Mouse (Mus musculus) limb, embryonic 11.5 days (tissue): ENCODE data around the gene Tenm2. TPM values are rescaled to one million over a fixed set of nuclear protein-coding genes. Genes with fewer than 3 reads are reported as not detected.

Source experiments
- ATAC-seq: fragments of 200-750 bp; cut with Nextera tagmentation; 2 replicates; pipeline ENCODE4 v1.8.0; 2017; ENCODE audit warnings: low read depth; ENCODE audit not compliant: insufficient number of reproducible peaks, low FRiP score, low TSS enrichment
- DNase-seq: peaks from one replicate; pipeline ENCODE4 v3.0.0-alpha.2; 2015; ENCODE audit warnings: low spot score
- H3K27ac ChIP-seq: fragments of 300-500 bp; sonication (generic); replicated peaks from 2 replicates; pipeline ENCODE4 v1.5.1; 2014; ENCODE audit warnings: low read depth, mild to moderate bottlenecking, low read length
- H3K27me3 ChIP-seq: fragments of 300-500 bp; sonication (generic); 2 replicates; pipeline ENCODE4 v1.6.1; 2014; ENCODE audit warnings: mild to moderate bottlenecking, low read length, mixed read lengths; ENCODE audit not compliant: control insufficient read depth, insufficient read depth
- H3K36me3 ChIP-seq: fragments of 300-500 bp; sonication (generic); 2 replicates; pipeline ENCODE4 v1.6.1; 2014; ENCODE audit warnings: mild to moderate bottlenecking, low read length, moderate library complexity, mixed read lengths; ENCODE audit not compliant: control insufficient read depth, insufficient read depth
- H3K4me1 ChIP-seq: fragments of 300-500 bp; sonication (generic); 2 replicates; pipeline ENCODE4 v1.6.1; 2014; ENCODE audit warnings: low read length, mixed read lengths; ENCODE audit not compliant: control insufficient read depth, insufficient read depth
- H3K4me2 ChIP-seq: fragments of 300-500 bp; sonication (generic); 2 replicates; pipeline ENCODE4 v1.6.1; 2014; ENCODE audit warnings: low read depth, mild to moderate bottlenecking, moderate library complexity; ENCODE audit not compliant: severe bottlenecking
- H3K4me3 ChIP-seq: fragments of 300-500 bp; sonication (generic); 2 replicates; pipeline ENCODE4 v1.5.1; 2014; ENCODE audit warnings: low read depth, low read length
- H3K9ac ChIP-seq: fragments of 300-500 bp; sonication (generic); 2 replicates; pipeline ENCODE4 v1.6.1; 2014; ENCODE audit warnings: mild to moderate bottlenecking, low read length
- H3K9me3 ChIP-seq: fragments of 300-500 bp; sonication (generic); 2 replicates; pipeline ENCODE4 v1.6.1; 2016; ENCODE audit warnings: low read length; ENCODE audit not compliant: control insufficient read depth
- WGBS: fragments of 180-500 bp; shearing (Covaris S2); extraction: QIAGEN DNeasy Blood & Tissue Kit; methylation state at CpG from one replicate; pipeline ENCODE4 v1.1.7; 2014; 5-methylcytosine and 5-hydroxymethylcytosine counted together
- polyA plus RNA-seq: library from polyadenylated mRNA; unstranded; fragments of >200 nt; fragmentation: Nextera tagmentation; extraction: Ambion mirVana; gene quantifications from 2 replicates; pipeline ENCODE4 v1.2.1, GENCODE M21; 2014

Tenm2 gene
- polyA plus RNA-seq, 1 experiment from 2014 or later: 0.44 TPM

DNA sequence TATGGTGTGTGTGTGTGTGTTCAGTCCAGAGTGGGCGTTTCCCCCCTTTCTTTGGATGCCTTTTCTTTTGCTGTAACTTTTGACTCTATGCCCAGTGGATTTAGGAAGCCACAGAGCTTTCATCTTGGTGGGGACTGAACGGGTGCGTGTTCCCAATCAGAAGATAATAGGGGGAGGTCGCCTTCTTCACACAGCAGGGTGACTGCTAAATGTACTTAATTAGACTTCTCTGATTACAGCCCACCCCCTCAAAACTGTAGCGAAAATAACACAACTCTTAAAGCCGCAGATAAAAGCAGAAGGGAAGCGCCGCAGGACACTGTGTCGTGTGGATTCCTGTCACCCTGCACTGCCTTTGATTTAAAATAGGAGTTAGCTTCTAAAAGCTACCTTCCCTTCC is 1163.7 kb downstream of the Tenm2 start:
- DNase-seq (no peak), ATAC-seq (no peak)
- Histone ChIP-seq H3K9me3 (no peaks in the 10 kb centered on the region), H3K4me3 (no peak overlapping the region), H3K36me3 (no peaks in the 10 kb centered on the region), H3K27me3 (no peaks in the 10 kb centered on the region), H3K9ac (no peak overlapping the region), H3K4me2 (no peak overlapping the region), H3K4me1 (no peaks in the 10 kb centered on the region), H3K27ac (no peak overlapping the region)
- WGBS: 48% methylated on average over 9 of the region's 9 CpGs

DNA sequence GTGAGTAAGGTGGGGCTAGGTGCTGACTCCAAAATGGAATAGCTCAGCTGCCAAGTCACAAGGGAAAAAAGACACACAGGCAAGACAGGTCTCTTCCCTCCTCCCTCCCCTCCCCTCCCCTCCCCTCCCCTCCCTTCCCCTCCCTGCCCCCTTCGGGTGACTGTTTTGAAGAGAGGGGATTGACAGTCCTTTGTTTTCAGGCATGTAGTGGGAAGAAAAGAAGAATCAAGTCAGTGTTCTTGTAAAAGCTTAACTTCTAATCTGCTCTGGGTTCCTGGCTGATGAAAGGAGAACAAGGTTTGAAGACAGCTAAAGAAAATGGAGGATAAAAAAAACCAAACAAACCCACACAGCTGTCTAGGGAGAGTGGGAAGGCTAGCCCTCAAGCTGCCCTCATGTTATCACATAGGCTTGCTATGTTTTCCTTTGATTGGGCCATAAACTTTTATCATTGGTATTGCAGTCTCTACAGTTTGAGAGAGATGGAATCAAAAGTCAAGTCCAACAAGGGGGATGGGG is 1176.4 kb downstream of the Tenm2 start:
- no peak overlapping the region for H3K27ac ChIP-seq
- no peaks in the 10 kb centered on the region for H3K27me3 ChIP-seq
- no peaks in the 10 kb centered on the region for H3K9me3 ChIP-seq
- no CpG with 5 or more reads among the region's 1 CpGs for WGBS
- H3K4me2 ChIP-seq: no peak overlapping the region
- no peak overlapping the region for H3K9ac ChIP-seq
- no peak overlapping the region for H3K4me3 ChIP-seq
- H3K4me1 ChIP-seq: no peaks in the 10 kb centered on the region
- DNase-seq: no peak
- no peaks in the 10 kb centered on the region for H3K36me3 ChIP-seq
- ATAC-seq: no peak

GRCm38 (mm10) chr11:36056525-36056924 is 1179.2 kb downstream of the Tenm2 start:
- Histone ChIP-seq H3K27me3 (no peaks in the 10 kb centered on the region), H3K9me3 (no peaks in the 10 kb centered on the region), H3K36me3 (no peaks in the 10 kb centered on the region), H3K9ac (no peak overlapping the region), H3K4me1 (no peaks in the 10 kb centered on the region), H3K4me2 (no peak overlapping the region), H3K4me3 (no peak overlapping the region), H3K27ac (no peak overlapping the region)
- DNase-seq: no peak
- no peak for ATAC-seq
- 90% methylated on average over 11 of the region's 11 CpGs for WGBS

- Histone ChIP-seq H3K9me3 (no peaks in the 10 kb centered on the region), H3K4me2 (no peak overlapping the region), H3K9ac (no peak overlapping the region), H3K27me3 (no peaks in the 10 kb centered on the region), H3K4me3 (no peak overlapping the region), H3K27ac (no peak overlapping the region), H3K36me3 (no peaks in the 10 kb centered on the region), H3K4me1 (no peaks in the 10 kb centered on the region)
- DNase-seq: no peak
- WGBS: 88% methylated on average over 7 of the region's 7 CpGs
- no peak for ATAC-seq
Observed at GRCm38 (mm10) chr11:36054323-36054722, 1181.4 kb downstream of the Tenm2 start.

GRCm38 (mm10) chr11:36053457-36053856 is 1182.3 kb downstream of the Tenm2 start:
- ATAC-seq: no peak
- Histone ChIP-seq H3K4me1 (no peaks in the 10 kb centered on the region), H3K4me2 (no peak overlapping the region), H3K27me3 (no peaks in the 10 kb centered on the region), H3K36me3 (no peaks in the 10 kb centered on the region), H3K4me3 (no peak overlapping the region), H3K9me3 (no peaks in the 10 kb centered on the region), H3K9ac (no peak overlapping the region), H3K27ac (no peak overlapping the region)
- WGBS: 76% methylated on average over 4 of the region's 4 CpGs
- DNase-seq: no peak

DNA sequence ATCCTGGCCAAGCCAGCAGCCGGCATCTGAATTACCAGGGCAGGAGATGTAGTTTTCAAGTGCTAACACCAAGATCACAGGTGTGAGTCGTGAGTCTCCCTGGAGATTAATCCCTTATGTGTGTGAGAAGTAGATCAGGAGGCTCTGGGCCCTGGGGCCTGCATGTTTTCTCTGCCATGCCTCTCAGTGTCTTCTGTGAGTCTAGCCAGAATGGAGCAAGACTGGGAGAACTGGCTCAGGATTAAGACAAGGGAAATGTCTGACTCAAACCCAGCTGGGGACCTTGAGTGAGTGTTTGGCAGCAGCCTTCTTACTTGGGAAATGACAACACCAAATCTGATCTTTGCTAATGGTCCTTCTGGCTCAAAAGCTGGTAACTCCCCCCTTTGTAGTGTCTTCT is 1183.2 kb downstream of the Tenm2 start:
- H3K9me3 ChIP-seq: no peaks in the 10 kb centered on the region
- WGBS: 55% methylated on average over 2 of the region's 2 CpGs
- no peak overlapping the region for H3K4me3 ChIP-seq
- ATAC-seq: no peak
- no peak overlapping the region for H3K9ac ChIP-seq
- no peaks in the 10 kb centered on the region for H3K36me3 ChIP-seq
- DNase-seq: no peak
- H3K4me1 ChIP-seq: no peaks in the 10 kb centered on the region
- H3K27ac ChIP-seq: no peak overlapping the region
- H3K27me3 ChIP-seq: no peaks in the 10 kb centered on the region
- no peak overlapping the region for H3K4me2 ChIP-seq

GRCm38 (mm10) chr11:36052091-36052490 is 1183.7 kb downstream of the Tenm2 start:
- DNase-seq: no peak
- Histone ChIP-seq H3K27ac (no peak overlapping the region), H3K9ac (no peak overlapping the region), H3K27me3 (no peaks in the 10 kb centered on the region), H3K4me2 (no peak overlapping the region), H3K4me3 (no peak overlapping the region), H3K9me3 (no peaks in the 10 kb centered on the region), H3K4me1 (no peaks in the 10 kb centered on the region), H3K36me3 (no peaks in the 10 kb centered on the region)
- ATAC-seq: no peak
- WGBS: 90% methylated on average over 1 of the region's 1 CpGs

DNA sequence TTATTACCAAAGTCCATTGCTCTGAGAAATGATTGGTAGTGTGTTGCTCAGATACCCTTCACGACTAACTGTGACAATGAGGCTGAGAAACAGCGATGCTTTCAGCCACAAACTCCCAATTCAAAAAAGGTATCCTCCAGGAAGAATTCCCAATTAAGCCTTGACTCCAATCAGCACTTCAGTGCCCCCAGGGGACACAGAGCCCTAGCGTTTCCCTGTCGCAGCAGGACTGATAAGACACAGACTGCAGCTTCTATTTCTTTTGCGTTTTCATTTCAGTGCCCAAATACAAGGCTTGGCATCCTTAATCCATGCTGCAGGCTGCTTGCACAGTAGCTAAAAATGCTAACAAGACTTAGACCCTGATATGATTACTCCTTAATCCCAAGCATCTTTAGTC is 1186.2 kb downstream of the Tenm2 start:
- Histone ChIP-seq H3K27me3 (no peaks in the 10 kb centered on the region), H3K9me3 (no peaks in the 10 kb centered on the region), H3K36me3 (no peaks in the 10 kb centered on the region), H3K4me2 (no peak overlapping the region), H3K27ac (no peak overlapping the region), H3K4me1 (no peaks in the 10 kb centered on the region), H3K9ac (no peak overlapping the region), H3K4me3 (no peak overlapping the region)
- 38% methylated on average over 5 of the region's 5 CpGs for WGBS
- no peak for DNase-seq
- no peak for ATAC-seq

DNA sequence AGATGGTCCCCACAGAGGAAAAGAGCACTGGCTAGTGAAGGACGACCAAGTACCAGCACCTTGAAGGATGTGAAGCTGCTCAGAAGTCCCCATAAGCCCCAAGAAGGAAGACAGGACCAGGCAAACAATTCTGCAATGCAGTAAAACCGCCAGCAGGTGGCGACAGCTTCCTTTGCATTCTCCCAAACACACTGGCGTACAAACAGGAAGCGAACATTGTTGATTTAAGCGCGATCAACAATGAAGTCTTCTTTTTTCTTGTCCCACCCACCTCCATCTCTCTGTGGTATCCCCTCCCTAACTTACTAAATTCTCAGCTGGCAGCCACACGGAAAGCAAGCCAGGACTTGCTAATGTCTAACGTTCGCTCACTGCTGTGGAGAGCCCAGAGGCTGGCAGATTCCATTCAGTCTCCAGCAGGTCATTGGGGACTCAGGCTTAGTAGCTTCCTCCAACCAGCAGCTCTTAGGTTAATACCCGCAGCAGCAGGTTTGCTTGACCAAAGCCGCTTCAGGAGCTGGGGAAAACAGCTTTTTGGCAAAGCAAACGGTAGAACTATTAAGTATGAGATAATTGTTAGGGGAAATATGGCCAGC is 1190.0 kb downstream of the Tenm2 start:
- DNase-seq: peak; percentile 91
- no peaks in the 10 kb centered on the region for H3K27me3 ChIP-seq
- ATAC-seq: peak; percentile 54; the same call in 1 of the 2 replicates
- WGBS: 2% methylated on average over 13 of the region's 13 CpGs
- peak overlapping the region; percentile 59 for H3K9ac ChIP-seq
- H3K27ac ChIP-seq: no peak overlapping the region
- H3K36me3 ChIP-seq: no peaks in the 10 kb centered on the region
- H3K4me2 ChIP-seq: peak overlapping the region; percentile 55
- no peaks in the 10 kb centered on the region for H3K4me1 ChIP-seq
- H3K4me3 ChIP-seq: peak overlapping the region; percentile 39
- H3K9me3 ChIP-seq: no peaks in the 10 kb centered on the region
